Mouse (Mus musculus) kidney, postnatal 0 days (tissue): ENCODE measurements around the gene Zc3h12d. TPM values are rescaled to one million over a fixed set of nuclear protein-coding genes. Genes with fewer than 3 reads are reported as not detected.
A peak's percentile ranks its signal among the peaks of the same experiment; 100 is the strongest.

Experiments
- ATAC-seq: fragments of 200-750 bp; cut with Nextera tagmentation; replicated peaks from 2 replicates; pipeline ENCODE4 v1.8.0; 2017; ENCODE audit warnings: low read depth, moderate number of reproducible peaks, moderate TSS enrichment, moderate library complexity; ENCODE audit not compliant: low FRiP score
- DNase-seq: peaks from one replicate; pipeline ENCODE4 v3.0.0-alpha.2; 2016; ENCODE audit warnings: low spot score
- H3K27ac ChIP-seq: fragments of 300-500 bp; sonication (generic); 2 replicates; pipeline ENCODE4 v1.5.1; 2014; ENCODE audit warnings: mild to moderate bottlenecking
- H3K27me3 ChIP-seq: fragments of 300-500 bp; sonication (generic); 2 replicates; pipeline ENCODE4 v1.6.1; 2014; ENCODE audit warnings: low read length, mixed read lengths; ENCODE audit not compliant: insufficient read depth
- H3K36me3 ChIP-seq: fragments of 300-500 bp; sonication (generic); 2 replicates; pipeline ENCODE4 v1.6.1; 2014; ENCODE audit warnings: low read length, mixed read lengths; ENCODE audit not compliant: insufficient read depth
- H3K4me1 ChIP-seq: fragments of 300-500 bp; sonication (generic); replicated peaks from 2 replicates; pipeline ENCODE4 v1.6.1; 2014; ENCODE audit warnings: antibody characterized with exemption, low read length, mixed read lengths; ENCODE audit not compliant: insufficient read depth
- H3K4me2 ChIP-seq: fragments of 300-500 bp; sonication (generic); 2 replicates; pipeline ENCODE4 v1.6.1; 2014; ENCODE audit warnings: mild to moderate bottlenecking, low read length, moderate library complexity, mixed read lengths
- H3K4me3 ChIP-seq: fragments of 300-500 bp; sonication (generic); replicated peaks from 2 replicates; pipeline ENCODE4 v1.5.1; 2014; ENCODE audit warnings: low read depth, low read length
- H3K9ac ChIP-seq: fragments of 300-500 bp; sonication (generic); 2 replicates; pipeline ENCODE4 v1.6.1; 2014; ENCODE audit warnings: low read depth, low read length
- H3K9me3 ChIP-seq: fragments of 300-500 bp; sonication (generic); replicated peaks from 2 replicates; pipeline ENCODE4 v1.6.1; 2016; ENCODE audit warnings: low read length, inconsistent platforms, mixed read lengths
- CTCF ChIP-seq: IDR thresholded peaks from 2 replicates; pipeline ENCODE4 v1.5.1; 2016; ENCODE audit warnings: antibody characterized with exemption, low read depth, mild to moderate bottlenecking, moderate library complexity
- WGBS: fragments of 180-500 bp; shearing (Covaris S2); extraction: QIAGEN DNeasy Blood & Tissue Kit; methylation state at CpG from one replicate; pipeline ENCODE4 v1.1.7; 2014; 5-methylcytosine and 5-hydroxymethylcytosine counted together
- polyA plus RNA-seq: library from polyadenylated mRNA; unstranded; fragments of >200 nt; fragmentation: Nextera tagmentation; extraction: Ambion mirVana; gene quantifications from 2 replicates; pipeline ENCODE4 v1.2.1, GENCODE M21; 2015

The Zc3h12d gene
- polyA plus RNA-seq, 1 experiment from 2014 or later, result 0.29 TPM

DNA sequence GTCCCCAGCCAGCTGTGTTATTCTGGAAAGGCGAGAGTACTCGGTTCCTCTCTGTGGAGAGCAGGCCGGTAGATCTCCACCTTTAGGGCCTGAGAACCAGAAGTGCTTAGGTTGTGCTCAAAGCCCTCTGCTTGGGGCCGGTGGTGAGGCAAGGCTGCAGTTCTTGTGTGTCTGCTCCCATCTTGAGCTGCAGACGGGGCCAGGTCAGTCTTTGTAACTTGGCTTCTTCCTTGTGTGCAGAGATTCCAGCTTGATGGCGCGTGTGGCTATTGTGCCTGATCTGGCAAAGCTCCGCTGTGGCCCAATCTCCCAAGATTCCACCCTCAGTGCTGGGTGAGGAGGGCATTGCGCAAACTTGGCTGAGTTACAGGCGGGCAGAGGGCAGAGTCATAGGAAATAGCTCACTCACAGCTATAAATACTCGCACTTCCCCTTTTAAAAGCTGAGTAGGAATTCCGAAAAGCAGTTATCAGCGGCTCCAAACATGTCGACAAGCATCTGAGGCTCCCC is 9.4 kb downstream of the Zc3h12d start:
- 0 out of 2 replicates have a peak overlapping the region, but pooled peaks have one; percentile 7 for H3K4me2 ChIP-seq
- DNase-seq, result peak; percentile 33

DNA sequence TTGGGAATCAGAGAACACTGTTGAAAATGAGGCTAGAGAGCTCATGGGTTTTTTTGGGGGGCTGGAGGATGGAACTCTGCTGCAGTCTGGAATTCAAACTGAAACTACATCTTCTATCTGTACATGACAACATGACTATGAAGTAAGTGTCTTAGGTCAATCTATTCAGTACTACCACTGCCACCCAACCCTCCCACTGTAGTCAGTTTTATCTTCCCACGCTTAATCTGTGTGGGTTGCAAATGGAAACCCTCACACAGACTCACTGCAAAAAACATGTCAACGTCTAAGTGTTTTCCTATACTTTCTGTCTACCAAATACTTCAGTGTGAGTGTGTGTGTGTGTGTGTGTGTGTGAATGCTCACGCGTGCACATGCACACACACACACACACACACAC is 10.9 kb downstream of the Zc3h12d start:
- no peaks in the 10 kb centered on the region for H3K4me1 ChIP-seq
- TF ChIP-seq CTCF, result no peak
- no peaks in the 10 kb centered on the region for H3K27me3 ChIP-seq
- no peaks in the 10 kb centered on the region for H3K36me3 ChIP-seq
- no peak for DNase-seq
- H3K27ac ChIP-seq, result no peak overlapping the region
- no peak overlapping the region for H3K9ac ChIP-seq
- no peak overlapping the region for H3K4me2 ChIP-seq
- WGBS, result 91% methylated on average over 4 of the region's 4 CpGs
- no peak overlapping the region for H3K4me3 ChIP-seq
- ATAC-seq, result no peak
- no peaks in the 10 kb centered on the region for H3K9me3 ChIP-seq

More for the DNA sequence above, 9.4 kb downstream of the Zc3h12d start:
- no peak overlapping the region for H3K4me3 ChIP-seq
- H3K9me3 ChIP-seq, result no peaks in the 10 kb centered on the region
- TF ChIP-seq CTCF, result no peak
- no peak for ATAC-seq
- no peaks in the 10 kb centered on the region for H3K36me3 ChIP-seq
- WGBS, result 57% methylated on average over 14 of the region's 14 CpGs
- H3K27ac ChIP-seq, result no peak overlapping the region
- no peak overlapping the region for H3K9ac ChIP-seq
- no peaks in the 10 kb centered on the region for H3K4me1 ChIP-seq
- no peaks in the 10 kb centered on the region for H3K27me3 ChIP-seq

DNA sequence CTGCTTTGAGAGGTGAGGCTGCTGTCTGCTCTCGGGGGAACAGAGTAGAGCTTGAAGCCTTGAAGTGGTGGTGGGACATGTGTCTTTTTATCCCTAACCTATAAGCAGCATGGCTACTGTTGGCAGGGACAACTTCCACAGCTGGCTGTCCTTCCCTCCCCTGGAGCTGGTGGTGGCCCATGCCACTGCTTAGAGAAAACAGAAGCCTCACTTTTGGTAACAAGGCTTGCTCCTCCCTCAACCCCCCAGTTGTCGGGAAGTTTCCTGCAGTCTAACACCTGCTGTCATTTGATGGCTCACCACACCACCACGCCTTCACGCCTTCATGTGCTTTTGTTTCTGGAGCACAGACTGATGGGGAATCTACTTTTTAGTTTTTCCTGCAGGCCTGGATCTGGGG is 11.9 kb downstream of the Zc3h12d start:
- no peaks in the 10 kb centered on the region for H3K36me3 ChIP-seq
- no peak overlapping the region for H3K9ac ChIP-seq
- TF ChIP-seq CTCF, result no peak
- no peaks in the 10 kb centered on the region for H3K27me3 ChIP-seq
- DNase-seq (no peak), ATAC-seq (no peak)
- no peak overlapping the region for H3K4me3 ChIP-seq
- H3K9me3 ChIP-seq, result no peaks in the 10 kb centered on the region
- H3K27ac ChIP-seq, result no peak overlapping the region
- no peaks in the 10 kb centered on the region for H3K4me1 ChIP-seq
- no peak overlapping the region for H3K4me2 ChIP-seq
- 65% methylated on average over 4 of the region's 4 CpGs for WGBS

DNA sequence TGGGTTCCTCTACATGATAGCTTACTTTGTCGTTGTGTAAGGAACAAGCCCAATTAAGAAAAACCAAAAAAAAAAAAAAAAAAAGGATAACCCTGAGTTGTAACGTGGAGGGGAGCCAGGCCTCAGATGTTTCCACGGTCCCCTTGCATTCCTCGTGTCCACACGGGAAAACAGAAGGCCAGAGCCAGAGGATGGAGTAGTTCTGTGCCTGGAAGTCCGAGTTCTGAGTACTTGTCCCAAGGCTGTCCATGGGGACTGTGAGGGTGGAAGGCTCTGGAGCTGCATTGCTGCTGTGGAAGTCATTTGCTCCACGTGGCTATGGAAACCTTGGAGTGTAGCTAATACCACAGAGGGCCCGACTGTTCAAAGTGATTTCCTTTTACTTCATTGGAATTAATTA is 12.9 kb downstream of the Zc3h12d start:
- WGBS, result 74% methylated on average over 8 of the region's 8 CpGs
- no peak for TF ChIP-seq CTCF
- Histone ChIP-seq H3K4me1 (no peaks in the 10 kb centered on the region), H3K27ac (no peak overlapping the region), H3K36me3 (no peaks in the 10 kb centered on the region), H3K9me3 (no peaks in the 10 kb centered on the region), H3K4me3 (no peak overlapping the region), H3K4me2 (no peak overlapping the region), H3K27me3 (no peaks in the 10 kb centered on the region), H3K9ac (no peak overlapping the region)
- no peak for ATAC-seq
- no peak for DNase-seq

DNA sequence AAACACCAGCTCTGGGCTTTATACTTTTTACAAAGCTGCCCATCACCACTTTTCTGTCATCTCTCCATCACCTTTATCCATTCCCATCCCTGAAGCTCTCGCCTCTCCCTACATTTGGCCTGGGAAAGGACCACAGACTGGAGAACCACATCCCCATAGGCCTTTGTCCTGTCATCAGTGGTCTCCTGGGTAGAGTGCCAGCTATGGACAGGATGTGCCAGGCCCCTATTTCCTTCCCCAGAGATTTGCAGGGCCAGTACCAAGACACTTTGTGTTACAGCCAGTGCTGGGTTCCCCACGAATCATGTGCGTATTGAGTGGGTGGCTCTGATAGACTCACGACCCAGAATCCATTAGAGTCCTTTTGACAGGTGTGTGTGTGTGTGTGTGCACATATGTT is 13.7 kb downstream of the Zc3h12d start:
- 89% methylated on average over 4 of the region's 4 CpGs for WGBS

DNA sequence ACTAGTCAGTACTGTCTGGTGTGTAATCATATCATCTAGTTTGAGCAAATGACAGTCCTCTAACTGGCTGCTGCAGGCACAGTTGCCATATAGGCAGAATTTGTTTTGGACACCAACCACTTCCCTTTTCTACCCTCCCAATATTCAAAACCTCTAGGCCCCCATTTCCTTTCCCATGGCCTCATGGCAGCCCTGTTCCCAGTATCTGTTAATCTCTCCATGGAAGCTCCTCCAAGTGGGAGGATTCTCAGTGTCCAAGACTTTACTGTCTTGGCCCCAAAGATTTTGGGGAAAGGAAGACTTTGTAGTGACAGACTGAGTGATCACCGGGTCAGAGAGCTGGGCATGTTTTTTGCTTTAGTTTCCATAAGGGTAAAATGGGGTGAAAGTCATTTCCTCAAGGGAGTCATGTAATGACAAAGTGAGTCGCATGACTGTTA is 14.9 kb downstream of the Zc3h12d start:
- ATAC-seq (no peak), DNase-seq (no peak)
- H3K4me1 ChIP-seq, result no peaks in the 10 kb centered on the region
- no peak for TF ChIP-seq CTCF
- H3K36me3 ChIP-seq, result no peaks in the 10 kb centered on the region
- no peaks in the 10 kb centered on the region for H3K9me3 ChIP-seq
- no peak overlapping the region for H3K4me2 ChIP-seq
- 78% methylated on average over 2 of the region's 2 CpGs for WGBS
- H3K27me3 ChIP-seq, result no peaks in the 10 kb centered on the region
- H3K27ac ChIP-seq, result no peak overlapping the region
- H3K4me3 ChIP-seq, result no peak overlapping the region
- no peak overlapping the region for H3K9ac ChIP-seq

More for the DNA sequence above, 13.7 kb downstream of the Zc3h12d start:
- Histone ChIP-seq H3K27ac (no peak overlapping the region), H3K27me3 (no peaks in the 10 kb centered on the region), H3K9me3 (no peaks in the 10 kb centered on the region), H3K4me2 (no peak overlapping the region), H3K4me3 (no peak overlapping the region), H3K36me3 (no peaks in the 10 kb centered on the region), H3K9ac (no peak overlapping the region), H3K4me1 (no peaks in the 10 kb centered on the region)
- ATAC-seq (no peak), DNase-seq (no peak)
- TF ChIP-seq CTCF, result no peak

DNA sequence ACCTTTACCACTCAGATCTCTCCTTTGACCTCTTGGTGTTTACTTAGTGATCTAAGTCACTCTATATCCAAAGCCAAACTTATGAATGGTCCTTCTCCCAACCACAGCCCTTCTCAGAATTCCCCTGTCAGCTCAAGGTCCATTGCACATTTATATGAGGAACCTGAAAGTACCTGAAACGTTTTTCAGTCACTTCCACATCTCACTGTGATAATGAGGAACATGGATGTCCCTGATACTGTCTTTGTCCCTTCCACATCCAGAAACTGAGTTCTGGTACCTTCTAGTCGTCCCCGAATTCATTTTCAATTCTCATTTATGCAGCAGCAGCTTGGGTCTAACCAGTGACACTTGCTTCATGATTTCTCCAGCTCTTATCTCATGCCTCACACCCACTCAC is 19.6 kb downstream of the Zc3h12d start:
- no peak for TF ChIP-seq CTCF
- DNase-seq (no peak), ATAC-seq (no peak)
- H3K27ac ChIP-seq, result no peak overlapping the region
- H3K4me3 ChIP-seq, result no peak overlapping the region
- WGBS, result 68% methylated on average over 3 of the region's 3 CpGs
- H3K9me3 ChIP-seq, result no peaks in the 10 kb centered on the region
- no peaks in the 10 kb centered on the region for H3K4me1 ChIP-seq
- H3K9ac ChIP-seq, result no peak overlapping the region
- H3K4me2 ChIP-seq, result no peak overlapping the region
- no peaks in the 10 kb centered on the region for H3K36me3 ChIP-seq
- no peaks in the 10 kb centered on the region for H3K27me3 ChIP-seq
